Mouse (Mus musculus) cerebellum, adult 2 months (tissue): ENCODE results near the gene Gipc1.

Experiments used
- CTCF ChIP-seq: fragments of 200-500 bp; IDR thresholded peaks from 2 replicates; pipeline ENCODE4 v1.5.1; 2011; ENCODE audit warnings: low read depth, mild to moderate bottlenecking, control low read depth, low read length, moderate library complexity, borderline replicate concordance; ENCODE audit not compliant: insufficient read depth
- POLR2A ChIP-seq: fragments of 200-500 bp; IDR thresholded peaks from 2 replicates; pipeline ENCODE4 v1.6.1; 2011; ENCODE audit warnings: low read length, control low read depth, borderline replicate concordance; ENCODE audit not compliant: insufficient read depth

DNA sequence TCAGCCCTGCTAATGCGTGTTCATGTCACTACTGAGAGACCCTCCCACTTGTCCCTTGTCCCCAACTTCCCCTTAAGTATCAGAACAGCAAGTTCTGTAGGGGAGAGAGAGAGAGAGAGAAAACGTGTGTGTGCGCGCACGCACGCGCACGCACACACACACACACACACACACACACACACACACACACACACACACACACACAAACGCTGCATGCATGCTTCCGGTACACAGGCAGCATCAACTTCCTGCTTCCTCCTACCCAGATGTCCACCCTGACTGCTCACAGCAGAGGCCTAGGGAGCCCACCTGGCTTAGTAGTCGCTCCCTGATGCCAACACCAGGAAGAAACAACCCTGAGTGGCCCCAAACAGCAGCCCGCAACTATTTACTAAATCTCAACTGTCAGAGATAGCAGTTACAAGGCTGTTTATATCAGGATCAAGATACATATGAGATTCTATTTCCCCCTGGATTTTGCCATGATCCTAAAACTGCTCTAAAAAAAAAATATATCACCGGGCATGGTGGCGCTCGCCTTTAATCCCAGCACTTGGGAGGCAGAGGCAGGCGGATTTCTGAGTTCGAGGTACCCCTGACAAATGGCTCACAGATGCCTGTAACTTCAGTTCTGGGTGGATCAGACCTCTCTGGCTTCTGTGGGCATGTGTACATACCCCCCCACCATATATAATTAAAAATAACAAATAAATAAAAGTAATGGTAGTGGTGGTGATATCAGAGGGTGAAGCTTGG lies 43.1 kb downstream of the Gipc1 start:
- TF ChIP-seq POLR2A (no peak), CTCF (no peak)
